Mouse (Mus musculus): ENCODE data around the gene Zfp385c.

Zfp385c gene

GRCm38 (mm10) chr11:100692164-100692616 lies at the start of gene Zfp385c:
Gene Zfp385c, minus strand, starts transcription at chr11:100692455.
- DNase-seq (ENCODE audit: low read depth in 1 of 2, low spot score in 2 of 2) = no peak

GRCm38 (mm10) chr11:100741348-100741747 lies 49.1 kb upstream of the Zfp385c start:
- DNase-seq (ENCODE audit: low read depth in 1 of 2, low spot score in 2 of 2) = no peak

GRCm38 (mm10) chr11:100738749-100739148 lies 46.5 kb upstream of the Zfp385c start:
- DNase-seq (ENCODE audit: low read depth in 1 of 2, low spot score in 2 of 2) = no peak

- peak; percentile 96 to 99 for DNase-seq (ENCODE audit: low read depth in 1 of 2, low spot score in 2 of 2)
Observed at GRCm38 (mm10) chr11:100738066-100738604, 45.9 kb upstream of the Zfp385c start, which contains the start of gene Rab5c. Gene Rab5c, minus strand, starts transcription at chr11:100738215.

- no peak for DNase-seq (ENCODE audit: low read depth in 1 of 2, low spot score in 2 of 2)
Observed at GRCm38 (mm10) chr11:100737105-100737733, 45.0 kb upstream of the Zfp385c start.

GRCm38 (mm10) chr11:100736746-100737080 lies 44.5 kb upstream of the Zfp385c start:
- DNase-seq (ENCODE audit: low read depth in 1 of 2, low spot score in 2 of 2) = no peak

GRCm38 (mm10) chr11:100735954-100736745 lies 43.9 kb upstream of the Zfp385c start:
- DNase-seq (ENCODE audit: low read depth in 1 of 2, low spot score in 2 of 2) = no peak

GRCm38 (mm10) chr11:100735134-100735865 lies 43.0 kb upstream of the Zfp385c start:
- DNase-seq (ENCODE audit: low read depth in 1 of 2, low spot score in 2 of 2) = no peak

- DNase-seq (ENCODE audit: low read depth in 1 of 2, low spot score in 2 of 2) = no peak
Observed at GRCm38 (mm10) chr11:100730477-100731205, 38.4 kb upstream of the Zfp385c start.

GRCm38 (mm10) chr11:100729976-100730375 lies 37.7 kb upstream of the Zfp385c start:
- no peak for DNase-seq (ENCODE audit: low read depth in 1 of 2, low spot score in 2 of 2)

GRCm38 (mm10) chr11:100728601-100729000 lies 36.3 kb upstream of the Zfp385c start:
- no peak for DNase-seq (ENCODE audit: low read depth in 1 of 2, low spot score in 2 of 2)

GRCm38 (mm10) chr11:100727201-100727600 lies 34.9 kb upstream of the Zfp385c start:
- no peak for DNase-seq (ENCODE audit: low read depth in 1 of 2, low spot score in 2 of 2)

GRCm38 (mm10) chr11:100724919-100725512 lies 32.8 kb upstream of the Zfp385c start:
- DNase-seq (ENCODE audit: low read depth in 1 of 2, low spot score in 2 of 2) = no peak

GRCm38 (mm10) chr11:100722493-100723028 lies 30.3 kb upstream of the Zfp385c start:
- DNase-seq (ENCODE audit: low read depth in 1 of 2, low spot score in 2 of 2) = no peak

GRCm38 (mm10) chr11:100721776-100722492 lies 29.7 kb upstream of the Zfp385c start:
- no peak for DNase-seq (ENCODE audit: low read depth in 1 of 2, low spot score in 2 of 2)

GRCm38 (mm10) chr11:100721254-100721653 lies 29.0 kb upstream of the Zfp385c start:
- DNase-seq (ENCODE audit: low read depth in 1 of 2, low spot score in 2 of 2) = no peak

- no peak for DNase-seq (ENCODE audit: low read depth in 1 of 2, low spot score in 2 of 2)
Observed at GRCm38 (mm10) chr11:100720345-100720744, 28.1 kb upstream of the Zfp385c start.

GRCm38 (mm10) chr11:100719893-100720292 lies 27.6 kb upstream of the Zfp385c start:
- no peak for DNase-seq (ENCODE audit: low read depth in 1 of 2, low spot score in 2 of 2)

GRCm38 (mm10) chr11:100719312-100719711 lies 27.1 kb upstream of the Zfp385c start:
- DNase-seq (ENCODE audit: low read depth in 1 of 2, low spot score in 2 of 2) = no peak

- no peak for DNase-seq (ENCODE audit: low read depth in 1 of 2, low spot score in 2 of 2)
Observed at GRCm38 (mm10) chr11:100718866-100719265, 26.6 kb upstream of the Zfp385c start.

All from monocyte, adult 2 months (primary cell).